Mouse (Mus musculus) macrophage (primary cell): ENCODE data around the gene S100a6. TPM values are rescaled to one million over a fixed set of nuclear protein-coding genes. Genes with fewer than 3 reads are reported as not detected.

Experiments
- H3K27ac ChIP-seq: fragments of 350-480 bp; formaldehyde crosslinking; 2 replicates; pipeline ENCODE4 v1.9.0; 2021
- H3K36me3 ChIP-seq: fragments of 350-480 bp; formaldehyde crosslinking; 2 replicates; pipeline ENCODE4 v1.9.0; 2021; ENCODE audit errors: inconsistent target
- H3K4me3 ChIP-seq: fragments of 350-480 bp; formaldehyde crosslinking; 2 replicates; pipeline ENCODE4 v1.9.0; 2021; ENCODE audit errors: inconsistent target
- H3K79me2 ChIP-seq: fragments of 350-480 bp; formaldehyde crosslinking; 2 replicates; pipeline ENCODE4 v1.9.0; 2021; ENCODE audit errors: inconsistent target
- WGBS: methylation state at CpG from one replicate; pipeline ENCODE4 v1.1.7; 2026; ENCODE audit warnings: inconsistent platforms; ENCODE audit not compliant: missing documents; 5-methylcytosine and 5-hydroxymethylcytosine counted together
- polyA plus RNA-seq: library from polyadenylated mRNA; stranded (reverse); fragments of 250-400 nt; gene quantifications from 3 replicates; pipeline ENCODE4 v1.2.4, GENCODE M21; 2018; ENCODE audit warnings: inconsistent platforms

S100a6 gene
- polyA plus RNA-seq, 1 experiment from 2014 or later = 41.2 TPM

- no peak overlapping the region for H3K4me3 ChIP-seq
- 86% methylated on average over 9 of the region's 9 CpGs for WGBS
- no peak overlapping the region for H3K27ac ChIP-seq
- H3K79me2 ChIP-seq = no peaks in the 10 kb centered on the region
- no peaks in the 10 kb centered on the region for H3K36me3 ChIP-seq
Measured at GRCm38 (mm10) chr3:90626266-90627021, 13.8 kb downstream of the S100a6 start.

GRCm38 (mm10) chr3:90627366-90627765 is 14.7 kb downstream of the S100a6 start:
- 58% methylated on average over 5 of the region's 5 CpGs for WGBS
- Histone ChIP-seq H3K27ac (no peak overlapping the region), H3K79me2 (no peaks in the 10 kb centered on the region), H3K4me3 (no peak overlapping the region), H3K36me3 (no peaks in the 10 kb centered on the region)

- H3K36me3 ChIP-seq = no peaks in the 10 kb centered on the region
- H3K4me3 ChIP-seq = no peak overlapping the region
- H3K27ac ChIP-seq = no peak overlapping the region
- no peaks in the 10 kb centered on the region for H3K79me2 ChIP-seq
- WGBS = 83% methylated on average over 4 of the region's 4 CpGs
Measured at GRCm38 (mm10) chr3:90627807-90628206, 15.1 kb downstream of the S100a6 start.

GRCm38 (mm10) chr3:90629298-90629697 is 16.6 kb downstream of the S100a6 start:
- Histone ChIP-seq H3K36me3 (no peaks in the 10 kb centered on the region), H3K4me3 (no peak overlapping the region), H3K79me2 (no peaks in the 10 kb centered on the region), H3K27ac (no peak overlapping the region)
- WGBS = 94% methylated on average over 2 of the region's 2 CpGs

- Histone ChIP-seq H3K79me2 (no peaks in the 10 kb centered on the region), H3K4me3 (no peak overlapping the region), H3K27ac (no peak overlapping the region), H3K36me3 (no peaks in the 10 kb centered on the region)
- 56% methylated on average over 2 of the region's 2 CpGs for WGBS
Measured at GRCm38 (mm10) chr3:90631984-90632383, 19.3 kb downstream of the S100a6 start.

GRCm38 (mm10) chr3:90638511-90639275 is 26.0 kb downstream of the S100a6 start:
- no peaks in the 10 kb centered on the region for H3K79me2 ChIP-seq
- H3K36me3 ChIP-seq = no peaks in the 10 kb centered on the region
- WGBS = 70% methylated on average over 1 of the region's 1 CpGs
- no peak overlapping the region for H3K27ac ChIP-seq
- H3K4me3 ChIP-seq = no peak overlapping the region

GRCm38 (mm10) chr3:90639511-90640154 is 27.0 kb downstream of the S100a6 start:
- Histone ChIP-seq H3K79me2 (no peaks in the 10 kb centered on the region), H3K27ac (no peak overlapping the region), H3K4me3 (no peak overlapping the region), H3K36me3 (no peaks in the 10 kb centered on the region)
- 64% methylated on average over 7 of the region's 7 CpGs for WGBS

GRCm38 (mm10) chr3:90640981-90641380 is 28.3 kb downstream of the S100a6 start:
- no peak overlapping the region for H3K4me3 ChIP-seq
- no peaks in the 10 kb centered on the region for H3K79me2 ChIP-seq
- no peaks in the 10 kb centered on the region for H3K36me3 ChIP-seq
- WGBS = 76% methylated on average over 7 of the region's 7 CpGs
- no peak overlapping the region for H3K27ac ChIP-seq

GRCm38 (mm10) chr3:90644220-90644619 is 31.5 kb downstream of the S100a6 start:
- 36% methylated on average over 3 of the region's 3 CpGs for WGBS

GRCm38 (mm10) chr3:90647291-90647690 is 34.6 kb downstream of the S100a6 start:
- H3K36me3 ChIP-seq = no peaks in the 10 kb centered on the region
- WGBS = 100% methylated on average over 1 of the region's 1 CpGs
- no peaks in the 10 kb centered on the region for H3K79me2 ChIP-seq
- H3K27ac ChIP-seq = no peak overlapping the region
- no peak overlapping the region for H3K4me3 ChIP-seq

More at GRCm38 (mm10) chr3:90644220-90644619, 31.5 kb downstream of the S100a6 start:
- no peaks in the 10 kb centered on the region for H3K79me2 ChIP-seq
- H3K27ac ChIP-seq = no peak overlapping the region
- H3K4me3 ChIP-seq = no peak overlapping the region
- no peaks in the 10 kb centered on the region for H3K36me3 ChIP-seq

GRCm38 (mm10) chr3:90648981-90649380 is 36.3 kb downstream of the S100a6 start:
- H3K36me3 ChIP-seq = no peaks in the 10 kb centered on the region
- no peak overlapping the region for H3K4me3 ChIP-seq
- H3K27ac ChIP-seq = no peak overlapping the region
- no peaks in the 10 kb centered on the region for H3K79me2 ChIP-seq

- H3K79me2 ChIP-seq = no peaks in the 10 kb centered on the region
- H3K27ac ChIP-seq = no peak overlapping the region
- WGBS = 96% methylated on average over 2 of the region's 2 CpGs
- H3K4me3 ChIP-seq = no peak overlapping the region
- H3K36me3 ChIP-seq = no peaks in the 10 kb centered on the region
Measured at GRCm38 (mm10) chr3:90649832-90650231, 37.1 kb downstream of the S100a6 start.

GRCm38 (mm10) chr3:90652878-90653508 is 40.3 kb downstream of the S100a6 start:
- Histone ChIP-seq H3K27ac (no peak overlapping the region), H3K79me2 (no peaks in the 10 kb centered on the region), H3K36me3 (no peaks in the 10 kb centered on the region), H3K4me3 (no peak overlapping the region)
- WGBS = 40% methylated on average over 5 of the region's 5 CpGs

- Histone ChIP-seq H3K4me3 (no peak within 1 kb of the TSS), H3K27ac (no peak within 1 kb of the TSS), H3K36me3 (no peaks in the 10 kb centered on the region), H3K79me2 (no peaks in the 10 kb centered on the region)
Measured at GRCm38 (mm10) chr3:90653717-90654116, 41.0 kb downstream of the S100a6 start, which contains the start of gene S100a7a. S100a7a (plus strand) TSS chr3:90654017.
